Mouse (Mus musculus): ENCODE measurements around the gene R3hdm4.

DNA sequence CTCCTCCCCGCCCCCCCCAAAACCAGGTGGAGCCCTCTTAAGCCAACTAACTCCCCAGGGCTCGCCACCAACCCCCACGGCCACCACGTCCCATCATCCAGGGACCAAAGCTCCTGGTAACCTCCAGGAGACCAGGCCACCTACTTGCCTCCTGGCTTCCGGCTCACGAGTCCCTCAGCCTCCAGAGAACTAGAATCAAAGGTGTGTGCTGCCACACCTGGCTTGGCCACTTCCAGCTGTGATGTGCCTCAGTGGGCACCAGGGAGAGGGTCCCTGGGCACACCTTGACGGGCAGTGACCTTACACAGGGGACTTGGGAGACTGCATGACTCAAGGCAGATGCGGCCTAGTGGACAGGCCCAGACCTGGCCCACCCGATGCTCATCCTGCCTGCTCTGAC lies 34.7 kb upstream of the R3hdm4 start:
- TF ChIP-seq CTCF (IDR thresholded peaks at IDR 0.05; ENCODE audit: borderline replicate concordance, insufficient read depth, low read length) (no peak), POLR2A (IDR thresholded peaks at IDR 0.05; ENCODE audit: low read depth, low read length) (no peak)

All from embryonic fibroblast, embryonic 13.5 days (primary cell).